Mouse (Mus musculus): ENCODE measurements around the gene Caap1.

DNA sequence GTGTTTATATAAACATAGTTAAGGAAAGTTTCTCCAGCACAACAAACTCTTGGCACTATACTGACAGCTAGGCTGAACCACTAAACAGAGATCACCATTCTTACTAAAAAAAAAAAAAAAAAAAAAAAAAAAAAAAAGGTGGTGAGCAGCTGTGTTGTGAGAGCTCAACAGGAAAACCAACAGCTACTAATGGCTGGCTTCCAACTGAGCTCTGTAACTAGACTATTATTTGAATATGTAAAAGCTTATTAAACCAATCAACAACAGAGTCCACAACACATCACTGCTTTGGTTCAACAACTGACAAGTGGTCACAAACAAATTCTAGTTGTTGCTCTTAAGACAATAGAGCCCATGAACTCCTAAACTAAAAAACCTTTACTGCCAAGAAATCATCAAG, 23.4 kb downstream of the Caap1 start:
- TF ChIP-seq GATA1 (IDR thresholded peaks at IDR 0.05; ENCODE audit: borderline replicate concordance, low read length) (no peak), FLI1 (IDR thresholded peaks at IDR 0.05; ENCODE audit: low read length) (no peak)

Measured in megakaryocyte, embryonic 14.5 days (primary cell).